Mouse (Mus musculus) intestine, embryonic 14.5 days (tissue): ENCODE results near the gene Jam2. TPM values are rescaled to one million over a fixed set of nuclear protein-coding genes. Genes with fewer than 3 reads are reported as not detected.

ENCODE experiments used
- ATAC-seq: fragments of 200-750 bp; cut with Nextera tagmentation; replicated peaks from 2 replicates; pipeline ENCODE4 v1.8.0; 2017; ENCODE audit warnings: low read depth, moderate number of reproducible peaks, moderate TSS enrichment, moderate library complexity; ENCODE audit not compliant: low FRiP score, low TSS enrichment
- DNase-seq: peaks from one replicate; pipeline ENCODE4 v3.0.0-alpha.2; 2018; ENCODE audit warnings: low spot score
- H3K27ac ChIP-seq: fragments of 300-500 bp; sonication (generic); 2 replicates; pipeline ENCODE4 v1.5.1; 2014; ENCODE audit warnings: low read depth, mild to moderate bottlenecking, control low read depth
- H3K27me3 ChIP-seq: fragments of 300-500 bp; sonication (generic); replicated peaks from 2 replicates; pipeline ENCODE4 v1.6.1; 2014; ENCODE audit warnings: low read length, control low read depth; ENCODE audit not compliant: control insufficient read depth, insufficient read depth
- H3K36me3 ChIP-seq: fragments of 300-500 bp; sonication (generic); 2 replicates; pipeline ENCODE4 v1.6.1; 2014; ENCODE audit warnings: low read length, control low read depth; ENCODE audit not compliant: control insufficient read depth, insufficient read depth
- H3K4me1 ChIP-seq: fragments of 300-500 bp; sonication (generic); replicated peaks from 2 replicates; pipeline ENCODE4 v1.6.1; 2014; ENCODE audit warnings: low read length, control low read depth, mixed read lengths; ENCODE audit not compliant: control insufficient read depth, insufficient read depth
- H3K4me2 ChIP-seq: fragments of 300-500 bp; sonication (generic); 2 replicates; pipeline ENCODE4 v1.6.1; 2014; ENCODE audit warnings: low read length
- H3K4me3 ChIP-seq: fragments of 300-500 bp; sonication (generic); 2 replicates; pipeline ENCODE4 v1.5.1; 2014; ENCODE audit warnings: low read depth, low read length, control low read depth, mixed read lengths
- H3K9ac ChIP-seq: fragments of 300-500 bp; sonication (generic); 2 replicates; pipeline ENCODE4 v1.6.1; 2014; ENCODE audit warnings: mild to moderate bottlenecking, low read length
- H3K9me3 ChIP-seq: fragments of 300-500 bp; sonication (generic); 2 replicates; pipeline ENCODE4 v1.6.1; 2016; ENCODE audit warnings: low read length, control low read depth; ENCODE audit not compliant: control insufficient read depth
- WGBS: fragments of 180-500 bp; shearing (Covaris S2); extraction: QIAGEN DNeasy Blood & Tissue Kit; methylation state at CpG from one replicate; pipeline ENCODE4 v1.1.7; 2014; 5-methylcytosine and 5-hydroxymethylcytosine counted together
- polyA plus RNA-seq: library from polyadenylated mRNA; unstranded; fragments of >200 nt; fragmentation: Nextera tagmentation; extraction: Ambion mirVana; gene quantifications from 2 replicates; pipeline ENCODE4 v1.2.1, GENCODE M21; 2014

Jam2 gene
- polyA plus RNA-seq, 1 experiment from 2014 or later: 5.5 TPM

GRCm38 (mm10) chr16:84835823-84836743 lies 62.2 kb downstream of the Jam2 start:
- peak; percentile 8; the same call in 1 of the 2 replicates for ATAC-seq
- peak overlapping the region; percentile 73 for H3K4me2 ChIP-seq
- H3K27ac ChIP-seq: peak overlapping the region; percentile 98
- H3K9ac ChIP-seq: peak overlapping the region; percentile 96
- peaks cover 4% of the 10 kb centered on the region; the same call in 1 of the 2 replicates for H3K4me1 ChIP-seq
- H3K36me3 ChIP-seq: peaks cover 36% of the 10 kb centered on the region
- peak overlapping the region; percentile 67 for H3K4me3 ChIP-seq
- H3K9me3 ChIP-seq: no peaks in the 10 kb centered on the region
- WGBS: 5% methylated on average over 29 of the region's 29 CpGs
- peak; percentile 81 for DNase-seq
- H3K27me3 ChIP-seq: no peaks in the 10 kb centered on the region

GRCm38 (mm10) chr16:84838576-84838975 lies 64.7 kb downstream of the Jam2 start:
- Histone ChIP-seq H3K9ac (no peak overlapping the region), H3K4me3 (no peak overlapping the region), H3K36me3 (peaks cover 34% of the 10 kb centered on the region), H3K4me1 (no peaks in the 10 kb centered on the region; the same call in 1 of the 2 replicates), H3K27me3 (no peaks in the 10 kb centered on the region), H3K27ac (no peak overlapping the region), H3K4me2 (no peak overlapping the region), H3K9me3 (no peaks in the 10 kb centered on the region)
- 74% methylated on average over 2 of the region's 2 CpGs for WGBS
- no peak for DNase-seq
- ATAC-seq: no peak

- Histone ChIP-seq H3K27ac (no peak overlapping the region), H3K36me3 (peaks cover 93% of the 10 kb centered on the region), H3K27me3 (no peaks in the 10 kb centered on the region), H3K9ac (no peak overlapping the region), H3K4me2 (no peak overlapping the region), H3K9me3 (no peaks in the 10 kb centered on the region), H3K4me1 (no peaks in the 10 kb centered on the region), H3K4me3 (no peak overlapping the region)
- DNase-seq: no peak
- no peak for ATAC-seq
- 87% methylated on average over 6 of the region's 6 CpGs for WGBS
Measured at GRCm38 (mm10) chr16:84853492-84853891, 79.6 kb downstream of the Jam2 start.

- H3K27ac ChIP-seq: no peak overlapping the region
- WGBS: 86% methylated on average over 8 of the region's 8 CpGs
- H3K9ac ChIP-seq: no peak overlapping the region
Measured at GRCm38 (mm10) chr16:84864656-84865055, 90.7 kb downstream of the Jam2 start.

GRCm38 (mm10) chr16:84873805-84874204 lies 99.9 kb downstream of the Jam2 start:
- H3K4me2 ChIP-seq: no peak overlapping the region
- no peak overlapping the region for H3K4me3 ChIP-seq
- no peak overlapping the region for H3K27ac ChIP-seq
- ATAC-seq: no peak
- H3K4me1 ChIP-seq: no peaks in the 10 kb centered on the region; the same call in 1 of the 2 replicates
- DNase-seq: no peak
- 80% methylated on average over 8 of the region's 8 CpGs for WGBS
- no peaks in the 10 kb centered on the region for H3K36me3 ChIP-seq
- H3K27me3 ChIP-seq: no peaks in the 10 kb centered on the region
- no peaks in the 10 kb centered on the region for H3K9me3 ChIP-seq
- H3K9ac ChIP-seq: no peak overlapping the region

More at GRCm38 (mm10) chr16:84864656-84865055, 90.7 kb downstream of the Jam2 start:
- H3K4me3 ChIP-seq: no peak overlapping the region
- ATAC-seq (no peak), DNase-seq (no peak)
- no peaks in the 10 kb centered on the region for H3K27me3 ChIP-seq
- H3K36me3 ChIP-seq: peaks cover 32% of the 10 kb centered on the region
- H3K4me1 ChIP-seq: no peaks in the 10 kb centered on the region
- H3K4me2 ChIP-seq: no peak overlapping the region
- no peaks in the 10 kb centered on the region for H3K9me3 ChIP-seq

GRCm38 (mm10) chr16:84875012-84875717 lies 101.2 kb downstream of the Jam2 start:
- no peaks in the 10 kb centered on the region; the same call in 1 of the 2 replicates for H3K4me1 ChIP-seq
- H3K9ac ChIP-seq: 0 out of 2 replicates have a peak overlapping the region, but pooled peaks have one; percentile 5
- no peak overlapping the region for H3K27ac ChIP-seq
- no peaks in the 10 kb centered on the region for H3K9me3 ChIP-seq
- peak; percentile 52 for DNase-seq
- H3K36me3 ChIP-seq: no peaks in the 10 kb centered on the region
- 55% methylated on average over 24 of the region's 24 CpGs for WGBS
- no peak for ATAC-seq
- H3K4me2 ChIP-seq: peak overlapping the region; percentile 47
- no peaks in the 10 kb centered on the region for H3K27me3 ChIP-seq
- peak overlapping the region; percentile 27 for H3K4me3 ChIP-seq

Other genes with a start within 250 kb of the Jam2 start
- gene Mrpl39, start 38.4 kb upstream of the Jam2 start, polyA plus RNA-seq: 44.7 and 45.6 TPM in 2 replicates
- gene Gabpa, start 60.8 kb downstream of the Jam2 start, polyA plus RNA-seq: 31.9 and 38.5 TPM in 2 replicates
- gene Atp5j, start 61.5 kb downstream of the Jam2 start, polyA plus RNA-seq: 917 and 1,004 TPM in 2 replicates